Mouse (Mus musculus): ENCODE results near the gene Dlgap1.

Gene Dlgap1

GRCm38 (mm10) chr17:70172500-70173036 lies 203.7 kb downstream of the Dlgap1 start:
- no peak for DNase-seq (ENCODE audit: low read depth, low spot score)

GRCm38 (mm10) chr17:70173916-70174315 lies 205.0 kb downstream of the Dlgap1 start:
- no peak for DNase-seq (ENCODE audit: low read depth, low spot score)

GRCm38 (mm10) chr17:70191228-70191627 lies 222.4 kb downstream of the Dlgap1 start:
- no peak for DNase-seq (ENCODE audit: low read depth, low spot score)

- no peak for DNase-seq (ENCODE audit: low read depth, low spot score)
These were observed 254.0 kb downstream of the Dlgap1 start for GRCm38 (mm10) chr17:70222891-70223290.

- DNase-seq (ENCODE audit: low read depth, low spot score): no peak
These were observed 278.5 kb downstream of the Dlgap1 start for GRCm38 (mm10) chr17:70247342-70247741.

GRCm38 (mm10) chr17:70248250-70248649 lies 279.4 kb downstream of the Dlgap1 start:
- no peak for DNase-seq (ENCODE audit: low read depth, low spot score)

- no peak for DNase-seq (ENCODE audit: low read depth, low spot score)
These were observed 283.6 kb downstream of the Dlgap1 start for GRCm38 (mm10) chr17:70252476-70252875.

GRCm38 (mm10) chr17:70256371-70256770 lies 287.5 kb downstream of the Dlgap1 start:
- DNase-seq (ENCODE audit: low read depth, low spot score): no peak

- no peak for DNase-seq (ENCODE audit: low read depth, low spot score)
These were observed 294.3 kb downstream of the Dlgap1 start for GRCm38 (mm10) chr17:70263156-70263555.

GRCm38 (mm10) chr17:70272125-70272524 lies 303.3 kb downstream of the Dlgap1 start:
- DNase-seq (ENCODE audit: low read depth, low spot score): no peak

- DNase-seq (ENCODE audit: low read depth, low spot score): no peak
These were observed 318.8 kb downstream of the Dlgap1 start for GRCm38 (mm10) chr17:70287708-70288107.

GRCm38 (mm10) chr17:70294106-70294505 lies 325.2 kb downstream of the Dlgap1 start:
- DNase-seq (ENCODE audit: low read depth, low spot score): no peak

GRCm38 (mm10) chr17:70301941-70302478 lies 333.1 kb downstream of the Dlgap1 start:
- DNase-seq (ENCODE audit: low read depth, low spot score): no peak

GRCm38 (mm10) chr17:70302656-70303055 lies 333.8 kb downstream of the Dlgap1 start:
- no peak for DNase-seq (ENCODE audit: low read depth, low spot score)

GRCm38 (mm10) chr17:70305021-70305420 lies 336.1 kb downstream of the Dlgap1 start:
- no peak for DNase-seq (ENCODE audit: low read depth, low spot score)

GRCm38 (mm10) chr17:70307418-70308176 lies 338.7 kb downstream of the Dlgap1 start:
- DNase-seq (ENCODE audit: low read depth, low spot score): no peak

GRCm38 (mm10) chr17:70308364-70309231 lies 339.7 kb downstream of the Dlgap1 start:
- no peak for DNase-seq (ENCODE audit: low read depth, low spot score)

GRCm38 (mm10) chr17:70316327-70316726 lies 347.5 kb downstream of the Dlgap1 start:
- no peak for DNase-seq (ENCODE audit: low read depth, low spot score)

GRCm38 (mm10) chr17:70317779-70318178 lies 348.9 kb downstream of the Dlgap1 start:
- no peak for DNase-seq (ENCODE audit: low read depth, low spot score)

- DNase-seq (ENCODE audit: low read depth, low spot score): no peak
These were observed 353.1 kb downstream of the Dlgap1 start for GRCm38 (mm10) chr17:70321976-70322375.

GRCm38 (mm10) chr17:70333440-70333839 lies 364.6 kb downstream of the Dlgap1 start:
- no peak for DNase-seq (ENCODE audit: low read depth, low spot score)

- no peak for DNase-seq (ENCODE audit: low read depth, low spot score)
These were observed 365.3 kb downstream of the Dlgap1 start for GRCm38 (mm10) chr17:70334171-70334570.
